Mouse (Mus musculus) heart, postnatal 0 days (tissue): ENCODE measurements at regions not wholly inside any gene's neighbourhood (a gene's known extent, or its start where the extent isn't known, plus 50 kb on each side); places are given as distances from the start of the nearest gene placed in this dataset.
"Not testable (repeated sequence)": the region's sequence is repeated elsewhere in the genome, so short reads cannot be mapped to it uniquely, and the experiment has no call there.

Source experiments
- ATAC-seq: fragments of 200-750 bp; cut with Nextera tagmentation; 2 replicates; pipeline ENCODE4 v1.8.0; 2017; ENCODE audit warnings: low read depth, moderate number of reproducible peaks, moderate library complexity; ENCODE audit not compliant: insufficient read depth
- DNase-seq: peaks from one replicate; pipeline ENCODE4 v3.0.0-alpha.2; 2016; ENCODE audit warnings: low spot score
- H3K27ac ChIP-seq: fragments of 300-500 bp; sonication (generic); 2 replicates; pipeline ENCODE4 v1.5.1; 2014; ENCODE audit warnings: low read depth, mild to moderate bottlenecking
- H3K27me3 ChIP-seq: fragments of 300-500 bp; sonication (generic); 2 replicates; pipeline ENCODE4 v1.6.1; 2014; ENCODE audit warnings: low read length, mixed read lengths; ENCODE audit not compliant: control insufficient read depth, insufficient read depth
- H3K36me3 ChIP-seq: fragments of 300-500 bp; sonication (generic); replicated peaks from 2 replicates; pipeline ENCODE4 v1.6.1; 2014; ENCODE audit warnings: low read length, mixed read lengths; ENCODE audit not compliant: control insufficient read depth, insufficient read depth
- H3K4me1 ChIP-seq: fragments of 300-500 bp; sonication (generic); 2 replicates; pipeline ENCODE4 v1.6.1; 2014; ENCODE audit warnings: antibody characterized with exemption; ENCODE audit not compliant: control insufficient read depth, insufficient read depth
- H3K4me2 ChIP-seq: fragments of 300-500 bp; sonication (generic); 2 replicates; pipeline ENCODE4 v1.6.1; 2014; ENCODE audit warnings: low read depth, mild to moderate bottlenecking, low read length, moderate library complexity
- H3K4me3 ChIP-seq: fragments of 300-500 bp; sonication (generic); 2 replicates; pipeline ENCODE4 v1.5.1; 2014; ENCODE audit warnings: low read depth, low read length
- H3K9ac ChIP-seq: fragments of 300-500 bp; sonication (generic); replicated peaks from 2 replicates; pipeline ENCODE4 v1.6.1; 2014; ENCODE audit warnings: low read depth, low read length, mixed read lengths
- H3K9me3 ChIP-seq: fragments of 300-500 bp; sonication (generic); replicated peaks from 2 replicates; pipeline ENCODE4 v1.6.1; 2016; ENCODE audit warnings: low read length; ENCODE audit not compliant: control insufficient read depth
- CTCF ChIP-seq: IDR thresholded peaks from 2 replicates; pipeline ENCODE4 v1.5.1; 2016; ENCODE audit warnings: antibody characterized with exemption, control low read depth, low read depth
- EP300 ChIP-seq: IDR thresholded peaks from 2 replicates; pipeline ENCODE4 v1.6.1; 2016; ENCODE audit warnings: antibody characterized with exemption, low read depth
- WGBS: fragments of 180-500 bp; shearing (Covaris S2); extraction: QIAGEN DNeasy Blood & Tissue Kit; methylation state at CpG from one replicate; pipeline ENCODE4 v1.1.7; 2014; 5-methylcytosine and 5-hydroxymethylcytosine counted together

- Histone ChIP-seq H3K4me1 (no peaks in the 10 kb centered on the region), H3K4me2 (no peak overlapping the region), H3K4me3 (no peak overlapping the region), H3K27me3 (no peaks in the 10 kb centered on the region), H3K27ac (peak overlapping the region; percentile 51; the same call in 1 of the 2 replicates), H3K9ac (no peak overlapping the region), H3K36me3 (no peaks in the 10 kb centered on the region), H3K9me3 (no peaks in the 10 kb centered on the region)
- 78% methylated on average over 1 of the region's 1 CpGs for WGBS
- no peak for DNase-seq
- TF ChIP-seq EP300 (no peak), CTCF (no peak)
- no peak for ATAC-seq
Measured at GRCm38 (mm10) chr7:64101679-64102078, 52.0 kb upstream of the Trpm1 start.

GRCm38 (mm10) chr7:64099606-64100005 lies 54.0 kb upstream of the Trpm1 start:
- no peak for ATAC-seq
- TF ChIP-seq CTCF (no peak), EP300 (no peak)
- Histone ChIP-seq H3K9me3 (no peaks in the 10 kb centered on the region), H3K27me3 (no peaks in the 10 kb centered on the region), H3K27ac (no peak overlapping the region), H3K4me3 (no peak overlapping the region), H3K9ac (no peak overlapping the region), H3K4me2 (no peak overlapping the region), H3K36me3 (no peaks in the 10 kb centered on the region), H3K4me1 (no peaks in the 10 kb centered on the region)
- no peak for DNase-seq
- 85% methylated on average over 3 of the region's 3 CpGs for WGBS

GRCm38 (mm10) chr7:64090067-64090466 lies 63.6 kb upstream of the Trpm1 start:
- 82% methylated on average over 1 of the region's 1 CpGs for WGBS
- Histone ChIP-seq H3K4me1 (no peaks in the 10 kb centered on the region), H3K4me3 (no peak overlapping the region), H3K27me3 (no peaks in the 10 kb centered on the region), H3K36me3 (no peaks in the 10 kb centered on the region), H3K9ac (no peak overlapping the region), H3K9me3 (no peaks in the 10 kb centered on the region), H3K27ac (no peak overlapping the region), H3K4me2 (no peak overlapping the region)
- DNase-seq (no peak), ATAC-seq (no peak)
- no peak for TF ChIP-seq CTCF
- TF ChIP-seq EP300: no peak

GRCm38 (mm10) chr7:64089034-64089433 lies 64.6 kb upstream of the Trpm1 start:
- no peak for TF ChIP-seq CTCF
- no peak for TF ChIP-seq EP300
- Histone ChIP-seq H3K4me1 (no peaks in the 10 kb centered on the region), H3K9me3 (no peaks in the 10 kb centered on the region), H3K9ac (no peak overlapping the region), H3K36me3 (no peaks in the 10 kb centered on the region), H3K4me3 (no peak overlapping the region), H3K27ac (no peak overlapping the region), H3K4me2 (no peak overlapping the region), H3K27me3 (no peaks in the 10 kb centered on the region)
- DNase-seq (no peak), ATAC-seq (no peak)
- WGBS: 78% methylated on average over 5 of the region's 5 CpGs

- DNase-seq, H3K9me3 ChIP-seq, ATAC-seq, H3K36me3 ChIP-seq, H3K9ac ChIP-seq, H3K27me3 ChIP-seq, H3K4me2 ChIP-seq, H3K27ac ChIP-seq, H3K4me1 ChIP-seq, H3K4me3 ChIP-seq: not testable (repeated sequence)
- 53% methylated on average over 1 of the region's 1 CpGs for WGBS
Measured at GRCm38 (mm10) chr7:64083978-64084377, 69.7 kb upstream of the Trpm1 start.

GRCm38 (mm10) chr7:64082651-64083050 lies 71.0 kb upstream of the Trpm1 start:
- no peak overlapping the region for H3K27ac ChIP-seq
- no peak for ATAC-seq
- 69% methylated on average over 5 of the region's 5 CpGs for WGBS

More at GRCm38 (mm10) chr7:64082651-64083050, 71.0 kb upstream of the Trpm1 start:
- Histone ChIP-seq H3K4me3 (no peak overlapping the region), H3K27me3 (no peaks in the 10 kb centered on the region), H3K9ac (no peak overlapping the region), H3K36me3 (no peaks in the 10 kb centered on the region), H3K4me2 (no peak overlapping the region), H3K9me3 (peaks cover 5% of the 10 kb centered on the region; the same call in 1 of the 2 replicates), H3K4me1 (no peaks in the 10 kb centered on the region)
- TF ChIP-seq EP300 (no peak), CTCF (no peak)
- DNase-seq: no peak
